In the genomic region with DNA sequence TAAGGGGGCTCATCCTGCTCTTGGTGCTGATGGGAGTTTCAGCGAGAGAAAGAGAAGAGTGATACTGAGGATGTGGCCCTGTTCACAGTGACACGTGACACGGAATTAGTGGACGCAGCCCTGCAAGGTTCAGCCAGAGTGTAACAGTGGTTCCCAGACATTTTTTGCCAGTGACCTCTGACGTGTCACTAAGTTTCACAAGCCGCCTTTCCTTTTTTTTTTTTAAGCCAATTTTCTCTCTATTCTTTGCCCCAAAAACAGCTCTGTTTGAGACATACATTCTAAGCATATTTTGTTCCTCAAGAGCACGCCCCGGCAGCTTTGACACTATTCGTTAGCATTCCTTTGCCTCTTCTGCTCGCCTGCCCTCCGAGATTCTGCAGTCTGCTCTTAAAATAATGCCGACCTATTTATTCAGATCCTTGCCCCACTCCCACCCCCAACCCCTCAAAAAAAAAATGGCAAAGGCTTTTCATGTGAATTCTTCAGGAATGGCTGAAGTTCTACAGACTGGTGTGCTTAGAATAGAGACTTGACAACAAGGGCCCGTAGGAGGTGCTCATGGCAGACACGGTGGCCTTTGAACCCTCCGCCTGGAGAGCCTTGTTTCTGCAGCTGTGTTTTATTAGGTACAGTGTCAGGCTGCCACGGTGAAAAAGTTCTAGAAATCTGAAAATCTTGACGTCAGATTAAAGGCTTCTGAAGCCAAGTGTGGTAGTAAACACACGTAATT, we compare ENCODE assay signal across 9 mouse cellular contexts.
DNase-seq lines count a peak whose midpoint lies in the region; ATAC-seq lines count a peak whose summit lies in the region.
"Had no signal": no experiment of that assay in that cellular context is flagged by ENCODE, and none has a peak within 500 bp of the region (broad histone marks: within the 10 kb centered on the region; RNA-seq: fewer than 3 reads in every experiment).

No protein-coding gene starts in this region.

- H3K9ac ChIP-seq in limb, embryonic 12.5 days (replicated peaks): no peak overlapping the region

- no peaks in the 10 kb centered on the region for H3K27me3 ChIP-seq in limb, embryonic 12.5 days

- H3K4me1 ChIP-seq in limb, embryonic 12.5 days (replicated peaks): peaks cover 69% of the 10 kb centered on the region

- H3K36me3 ChIP-seq in limb, embryonic 12.5 days: no peaks in the 10 kb centered on the region

- no peak overlapping the region for H3K4me3 ChIP-seq in limb, embryonic 12.5 days (replicated peaks)

- no peaks in the 10 kb centered on the region for H3K9me3 ChIP-seq in limb, embryonic 12.5 days

- H3K4me2 ChIP-seq in limb, embryonic 12.5 days: no peak overlapping the region

- no peak for ATAC-seq in limb, embryonic 12.5 days (ENCODE audit: insufficient number of reproducible peaks, insufficient read depth, low FRiP score, low TSS enrichment, low read depth)

- peak; percentile 38 for DNase-seq in 3T3-L1 (ENCODE audit: low read depth, low spot score)
- peak; percentile 79 for DNase-seq in embryo, embryonic 10 days (ENCODE audit: low spot score)
- peak; percentile 21 to 40 for DNase-seq in heart, postnatal 36 days
- no peak for DNase-seq in thymus, postnatal 36 days
- DNase-seq in cerebellum, adult 9-10 months: no peak
- no peak for DNase-seq in testis, postnatal 14 days (ENCODE audit: low spot score)
- DNase-seq in ovary, postnatal 10 days (ENCODE audit: low spot score): no peak
- DNase-seq: right cerebral cortex, postnatal 4 days had no signal

- intact Hi-C loops in heart, postnatal 36 days (cut with DNase I): no loop called here

- peak overlapping the region; percentile 50 for H3K27ac ChIP-seq in limb, embryonic 12.5 days

- 24% methylated on average over 18 of the region's 18 CpGs for WGBS in limb, embryonic 12.5 days

Comparison
In these comparisons a context has a peak if more than half of its experiments do, and no peak if none do; other contexts are left out.
1. DNase-seq: peak in 3T3-L1 (single experiment), embryo, embryonic 10 days (single experiment) and heart, postnatal 36 days (2 of 2); none in thymus, postnatal 36 days (0 of 2), cerebellum, adult 9-10 months (single experiment), testis, postnatal 14 days (single experiment) and ovary, postnatal 10 days (single experiment).